Mouse (Mus musculus): ENCODE results near the gene Rps13. TPM values are rescaled to one million over a fixed set of nuclear protein-coding genes. Genes with fewer than 3 reads are reported as not detected.

The Rps13 gene
- polyA plus RNA-seq (2014; fragmentation: Illumina TruSeq; extraction: RNeasy Lipid Tissue Mini Kit (QIAGEN cat#74804); ENCODE audit: low read depth, low replicate concordance), result 792 TPM

GRCm38 (mm10) chr7:116333713-116334668 is at the start of gene Rps13:
Gene Rps13, minus strand, starts transcription at chr7:116334195.

GRCm38 (mm10) chr7:116307871-116308631 is 25.9 kb downstream of the Rps13 start, which contains the start of gene Plekha7:
Gene Plekha7, minus strand, starts transcription at chr7:116308376.

Other genes starting within 250 kb of the Rps13 start
- gene Gm4353, start 249.6 kb downstream of the Rps13 start, polyA plus RNA-seq (2014; fragmentation: Illumina TruSeq; extraction: RNeasy Lipid Tissue Mini Kit (QIAGEN cat#74804); ENCODE audit: low read depth, low replicate concordance), result 0.76 TPM
- gene Plekha7, start 25.8 kb downstream of the Rps13 start, polyA plus RNA-seq (2014; fragmentation: Illumina TruSeq; extraction: RNeasy Lipid Tissue Mini Kit (QIAGEN cat#74804); ENCODE audit: low read depth, low replicate concordance), result 28.2 TPM
- gene Pik3c2a, start 109.3 kb upstream of the Rps13 start, polyA plus RNA-seq (2014; fragmentation: Illumina TruSeq; extraction: RNeasy Lipid Tissue Mini Kit (QIAGEN cat#74804); ENCODE audit: low read depth, low replicate concordance), result 119 TPM
- 41.0 TPM for gene Nucb2, start 170.2 kb upstream of the Rps13 start, polyA plus RNA-seq (2014; fragmentation: Illumina TruSeq; extraction: RNeasy Lipid Tissue Mini Kit (QIAGEN cat#74804); ENCODE audit: low read depth, low replicate concordance)